Mouse (Mus musculus) stomach, postnatal 0 days (tissue): ENCODE results near the gene Slc24a1. TPM values are rescaled to one million over a fixed set of nuclear protein-coding genes. Genes with fewer than 3 reads are reported as not detected.
A peak's percentile ranks its signal among the peaks of the same experiment; 100 is the strongest.

Experiments used
- ATAC-seq: fragments of 200-750 bp; cut with Nextera tagmentation; 2 replicates; pipeline ENCODE4 v1.8.0; 2017; ENCODE audit not compliant: low FRiP score, low TSS enrichment
- DNase-seq: peaks from one replicate; pipeline ENCODE4 v3.0.0-alpha.2; 2016; ENCODE audit warnings: low spot score
- H3K27ac ChIP-seq: fragments of 300-500 bp; sonication (generic); replicated peaks from 2 replicates; pipeline ENCODE4 v1.5.1; 2014; ENCODE audit warnings: mild to moderate bottlenecking, control low read depth
- H3K27me3 ChIP-seq: fragments of 300-500 bp; sonication (generic); 2 replicates; pipeline ENCODE4 v1.6.1; 2014; ENCODE audit warnings: low read length; ENCODE audit not compliant: control insufficient read depth, insufficient read depth
- H3K36me3 ChIP-seq: fragments of 300-500 bp; sonication (generic); 2 replicates; pipeline ENCODE4 v1.6.1; 2014; ENCODE audit warnings: low read length, mixed read lengths; ENCODE audit not compliant: control insufficient read depth, insufficient read depth
- H3K4me1 ChIP-seq: fragments of 300-500 bp; sonication (generic); replicated peaks from 2 replicates; pipeline ENCODE4 v1.6.1; 2014; ENCODE audit warnings: antibody characterized with exemption; ENCODE audit not compliant: control insufficient read depth, insufficient read depth
- H3K4me2 ChIP-seq: fragments of 300-500 bp; sonication (generic); replicated peaks from 2 replicates; pipeline ENCODE4 v1.6.1; 2014; ENCODE audit warnings: low read depth, mild to moderate bottlenecking, control low read depth, moderate library complexity
- H3K4me3 ChIP-seq: fragments of 300-500 bp; sonication (generic); 2 replicates; pipeline ENCODE4 v1.5.1; 2014; ENCODE audit warnings: low read depth, low read length, control low read depth
- H3K9ac ChIP-seq: fragments of 300-500 bp; sonication (generic); 2 replicates; pipeline ENCODE4 v1.6.1; 2014; ENCODE audit warnings: mild to moderate bottlenecking, low read length, control low read depth, mixed read lengths
- H3K9me3 ChIP-seq: fragments of 300-500 bp; sonication (generic); 2 replicates; pipeline ENCODE4 v1.6.1; 2016; ENCODE audit warnings: low read length; ENCODE audit not compliant: control insufficient read depth
- CTCF ChIP-seq: IDR thresholded peaks from 2 replicates; pipeline ENCODE4 v1.5.1; 2016; ENCODE audit warnings: antibody characterized with exemption, low read depth, mild to moderate bottlenecking, moderate library complexity
- EP300 ChIP-seq: optimal IDR thresholded peaks from 2 replicates; pipeline ENCODE3; 2016; ENCODE audit warnings: antibody characterized with exemption
- WGBS: fragments of 180-500 bp; shearing (Covaris S2); extraction: QIAGEN DNeasy Blood & Tissue Kit; methylation state at CpG from one replicate; pipeline ENCODE4 v1.1.7; 2014; 5-methylcytosine and 5-hydroxymethylcytosine counted together
- microRNA-seq: library from miRNA; unstranded; fragments of <30 nt; microRNA quantifications from one replicate; pipeline ENCODE4, GENCODE M21; 2016
- polyA plus RNA-seq: library from polyadenylated mRNA; unstranded; fragments of >200 nt; fragmentation: Nextera tagmentation; extraction: Ambion mirVana; gene quantifications from 2 replicates; pipeline ENCODE4 v1.2.1, GENCODE M21; 2015

Gene Slc24a1
- polyA plus RNA-seq, 1 experiment from 2014 or later = 0.05 TPM

GRCm38 (mm10) chr9:64903386-64903785 is 48.0 kb downstream of the Slc24a1 start:
- TF ChIP-seq CTCF (peak; percentile 91), EP300 (no peak)
- 61% methylated on average over 3 of the region's 3 CpGs for WGBS
- H3K4me1 ChIP-seq = no peaks in the 10 kb centered on the region
- no peaks in the 10 kb centered on the region for H3K27me3 ChIP-seq
- DNase-seq = peak; percentile 79
- H3K36me3 ChIP-seq = 0 out of 2 replicates have a peak, but pooled peaks cover 2% of the 10 kb centered on the region
- H3K9me3 ChIP-seq = no peaks in the 10 kb centered on the region
- no peak overlapping the region for H3K9ac ChIP-seq
- no peak for ATAC-seq
- H3K27ac ChIP-seq = no peak overlapping the region
- no peak overlapping the region for H3K4me3 ChIP-seq
- H3K4me2 ChIP-seq = no peak overlapping the region

GRCm38 (mm10) chr9:64902866-64903265 is 48.5 kb downstream of the Slc24a1 start:
- TF ChIP-seq EP300 (no peak), CTCF (no peak)
- DNase-seq (no peak), ATAC-seq (no peak)
- Histone ChIP-seq H3K36me3 (0 out of 2 replicates have a peak, but pooled peaks cover 2% of the 10 kb centered on the region), H3K4me1 (no peaks in the 10 kb centered on the region), H3K9me3 (no peaks in the 10 kb centered on the region), H3K4me2 (no peak overlapping the region), H3K27ac (no peak overlapping the region), H3K4me3 (no peak overlapping the region), H3K9ac (no peak overlapping the region), H3K27me3 (no peaks in the 10 kb centered on the region)
- WGBS = 41% methylated on average over 4 of the region's 4 CpGs

- DNase-seq = no peak
- Histone ChIP-seq H3K9ac (no peak overlapping the region), H3K9me3 (no peaks in the 10 kb centered on the region), H3K27me3 (no peaks in the 10 kb centered on the region), H3K27ac (no peak overlapping the region), H3K4me3 (no peak overlapping the region), H3K4me2 (no peak overlapping the region), H3K4me1 (no peaks in the 10 kb centered on the region), H3K36me3 (no peaks in the 10 kb centered on the region)
- WGBS = 84% methylated on average over 10 of the region's 10 CpGs
- ATAC-seq = no peak
- TF ChIP-seq EP300 = no peak
- TF ChIP-seq CTCF = no peak
These were observed 54.8 kb downstream of the Slc24a1 start for GRCm38 (mm10) chr9:64896605-64897004.

GRCm38 (mm10) chr9:64886008-64886407 is 65.4 kb downstream of the Slc24a1 start:
- H3K9ac ChIP-seq = no peak overlapping the region
- WGBS = 79% methylated on average over 5 of the region's 5 CpGs
- H3K4me3 ChIP-seq = no peak overlapping the region
- DNase-seq = no peak
- no peaks in the 10 kb centered on the region for H3K36me3 ChIP-seq
- no peaks in the 10 kb centered on the region for H3K4me1 ChIP-seq
- no peak for ATAC-seq
- no peaks in the 10 kb centered on the region for H3K27me3 ChIP-seq
- no peak for TF ChIP-seq EP300
- no peak for TF ChIP-seq CTCF
- H3K9me3 ChIP-seq = no peaks in the 10 kb centered on the region
- H3K27ac ChIP-seq = no peak overlapping the region
- no peak overlapping the region for H3K4me2 ChIP-seq

Small RNA genes within 50 kb of the gene (microRNA-seq; reads per million reads assigned to microRNA genes)
- not detected for gene Gm25640

Other genes starting within 250 kb of the Slc24a1 start
- gene Rab11a, start 213.8 kb downstream of the Slc24a1 start, polyA plus RNA-seq = 1,191 and 1,262 TPM in 2 replicates
- 2.9 and 4.0 TPM in 2 replicates for gene Dennd4a, start 140.3 kb downstream of the Slc24a1 start, polyA plus RNA-seq
- gene Ints14, start 9.3 kb upstream of the Slc24a1 start, polyA plus RNA-seq = 25.0 and 25.8 TPM in 2 replicates
- gene Hacd3, start 70.1 kb upstream of the Slc24a1 start, polyA plus RNA-seq = 108 and 110 TPM in 2 replicates
- 14.9 and 16.1 TPM in 2 replicates for gene Dpp8, start 80.8 kb upstream of the Slc24a1 start, polyA plus RNA-seq
- 11.1 and 12.2 TPM in 2 replicates for gene Igdcc4, start 149.9 kb upstream of the Slc24a1 start, polyA plus RNA-seq
- 0.32 and 0.35 TPM in 2 replicates for gene Igdcc3, start 189.6 kb upstream of the Slc24a1 start, polyA plus RNA-seq
- gene Parp16, start 243.7 kb upstream of the Slc24a1 start, polyA plus RNA-seq = 5.0 TPM in 2 replicates